Mouse (Mus musculus) thymus, adult 2 months (tissue): ENCODE data around the gene Ppm1l. TPM values are rescaled to one million over a fixed set of nuclear protein-coding genes. Genes with fewer than 3 reads are reported as not detected.

Experiments used
- DNase-seq: peaks from one replicate; pipeline ENCODE4 v3.0.0; 2021
- H3K27ac ChIP-seq: fragments of 200-500 bp; 2 replicates; pipeline ENCODE4 v1.5.1; 2012; ENCODE audit warnings: low read length, control low read depth; ENCODE audit not compliant: control insufficient read depth, insufficient read depth
- H3K27me3 ChIP-seq: fragments of 200-500 bp; 2 replicates; pipeline ENCODE4 v1.6.1; 2012; ENCODE audit warnings: mild to moderate bottlenecking, low read length, moderate library complexity, mixed read lengths; ENCODE audit not compliant: control insufficient read depth, insufficient read depth
- H3K36me3 ChIP-seq: fragments of 200-500 bp; 2 replicates; pipeline ENCODE4 v1.6.1; 2012; ENCODE audit warnings: mild to moderate bottlenecking, low read length, moderate library complexity; ENCODE audit not compliant: control insufficient read depth, insufficient read depth
- H3K4me1 ChIP-seq: fragments of 200-500 bp; replicated peaks from 2 replicates; pipeline ENCODE4 v1.6.1; 2012; ENCODE audit warnings: low read length; ENCODE audit not compliant: control insufficient read depth, insufficient read depth
- H3K4me3 ChIP-seq: fragments of 200-500 bp; 2 replicates; pipeline ENCODE4 v1.5.1; 2012; ENCODE audit warnings: mild to moderate bottlenecking, low read length, control low read depth, moderate library complexity; ENCODE audit not compliant: control insufficient read depth, insufficient read depth
- CTCF ChIP-seq: fragments of 200-500 bp; IDR thresholded peaks from 2 replicates; pipeline ENCODE4 v1.5.1; 2012; ENCODE audit warnings: mild to moderate bottlenecking, control low read depth, low read length, moderate library complexity, borderline replicate concordance; ENCODE audit not compliant: control insufficient read depth, poor library complexity, insufficient read depth; ENCODE audit errors: extremely low read depth
- POLR2A ChIP-seq: fragments of 200-500 bp; IDR thresholded peaks from 2 replicates; pipeline ENCODE4 v1.6.1; 2012; ENCODE audit warnings: mild to moderate bottlenecking, low read length, control low read depth, moderate library complexity; ENCODE audit not compliant: control insufficient read depth, poor library complexity, insufficient read depth; ENCODE audit errors: extremely low read depth
- WGBS: fragments of 180-500 bp; shearing (Covaris S2); methylation state at CpG from one replicate; pipeline ENCODE4 v1.1.7; 2018; 5-methylcytosine and 5-hydroxymethylcytosine counted together
- polyA plus RNA-seq: library from polyadenylated mRNA; depleted of rRNA; stranded (reverse); fragments of >200 nt; gene quantifications from 2 replicates; pipeline ENCODE4 v1.2.3, GENCODE M21; 2012

The Ppm1l gene
- polyA plus RNA-seq, 1 experiment, result 2.6 TPM

DNA sequence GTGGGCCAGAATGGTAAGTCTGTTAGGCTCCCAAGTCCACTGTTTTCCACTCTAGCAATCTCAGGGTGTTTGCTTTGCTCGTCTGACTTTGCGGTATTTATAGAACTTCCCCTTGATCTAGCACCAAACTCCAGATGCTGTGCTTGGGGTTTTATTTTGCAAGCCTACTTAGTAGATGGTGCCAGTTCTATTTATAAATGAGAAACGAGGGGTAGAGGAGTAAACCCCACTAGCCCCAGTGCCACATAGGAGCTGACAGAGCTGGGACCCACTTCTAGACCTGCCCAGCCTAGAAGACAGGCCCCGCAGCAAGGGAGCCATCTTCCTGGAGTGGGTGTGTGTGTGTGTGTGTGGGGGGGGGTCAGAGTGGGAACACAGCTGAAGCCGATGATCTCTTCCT lies 130.3 kb downstream of the Ppm1l start:
- H3K27ac ChIP-seq, result no peak overlapping the region
- DNase-seq, result no peak
- no peaks in the 10 kb centered on the region for H3K27me3 ChIP-seq
- no peak overlapping the region for H3K4me3 ChIP-seq
- H3K4me1 ChIP-seq, result 0 out of 2 replicates have a peak, but pooled peaks cover 2% of the 10 kb centered on the region
- TF ChIP-seq CTCF (no peak), POLR2A (no peak)
- 28% methylated on average over 5 of the region's 5 CpGs for WGBS
- H3K36me3 ChIP-seq, result no peaks in the 10 kb centered on the region

DNA sequence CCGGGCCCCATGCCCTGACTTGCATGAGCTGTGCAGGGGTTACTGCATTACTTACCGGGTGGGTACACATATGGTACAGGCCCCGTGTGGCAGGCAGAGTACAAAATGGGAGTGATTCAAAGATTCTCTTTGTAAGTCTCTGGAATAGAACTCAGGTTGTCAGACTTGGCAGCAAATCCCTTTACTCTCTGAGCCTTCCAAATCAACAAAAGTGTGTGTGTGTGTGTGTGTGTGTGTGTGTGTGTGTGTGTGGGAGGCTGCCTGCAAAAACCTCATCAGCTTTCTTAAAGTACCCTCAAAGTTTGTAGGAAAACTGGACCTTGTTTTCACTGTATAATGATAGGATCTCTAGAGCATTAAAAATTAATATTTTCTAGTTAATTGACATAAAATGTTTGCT lies 132.4 kb downstream of the Ppm1l start:
- Histone ChIP-seq H3K27ac (no peak overlapping the region), H3K36me3 (no peaks in the 10 kb centered on the region), H3K4me3 (no peak overlapping the region), H3K27me3 (no peaks in the 10 kb centered on the region), H3K4me1 (0 out of 2 replicates have a peak, but pooled peaks cover 2% of the 10 kb centered on the region)
- 91% methylated on average over 3 of the region's 3 CpGs for WGBS
- no peak for DNase-seq
- TF ChIP-seq CTCF (no peak), POLR2A (no peak)

DNA sequence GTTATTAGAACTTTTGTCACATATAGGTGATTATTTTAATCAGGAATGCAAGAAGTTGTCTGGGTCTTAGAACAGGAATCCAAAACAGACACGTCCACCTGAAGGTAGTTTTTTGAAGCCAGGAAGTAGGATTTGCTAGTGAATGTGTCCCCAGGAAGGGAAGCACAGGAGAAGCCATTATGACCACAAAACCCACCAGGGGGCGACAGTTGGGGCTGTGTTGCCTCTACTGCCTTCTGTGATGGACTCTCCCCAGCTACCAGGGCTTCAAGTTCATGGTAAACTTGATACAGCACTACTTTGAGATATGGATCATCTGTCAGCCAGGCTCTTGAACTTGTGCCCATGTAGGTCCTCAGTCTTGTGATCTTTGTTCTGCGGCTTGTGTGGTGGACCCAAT lies 137.7 kb downstream of the Ppm1l start:
- Histone ChIP-seq H3K4me1 (no peaks in the 10 kb centered on the region), H3K36me3 (no peaks in the 10 kb centered on the region), H3K27ac (no peak overlapping the region), H3K4me3 (no peak overlapping the region), H3K27me3 (no peaks in the 10 kb centered on the region)
- WGBS, result 50% methylated on average over 3 of the region's 3 CpGs
- peak; percentile 21 for DNase-seq
- TF ChIP-seq CTCF, result no peak
- TF ChIP-seq POLR2A, result no peak

DNA sequence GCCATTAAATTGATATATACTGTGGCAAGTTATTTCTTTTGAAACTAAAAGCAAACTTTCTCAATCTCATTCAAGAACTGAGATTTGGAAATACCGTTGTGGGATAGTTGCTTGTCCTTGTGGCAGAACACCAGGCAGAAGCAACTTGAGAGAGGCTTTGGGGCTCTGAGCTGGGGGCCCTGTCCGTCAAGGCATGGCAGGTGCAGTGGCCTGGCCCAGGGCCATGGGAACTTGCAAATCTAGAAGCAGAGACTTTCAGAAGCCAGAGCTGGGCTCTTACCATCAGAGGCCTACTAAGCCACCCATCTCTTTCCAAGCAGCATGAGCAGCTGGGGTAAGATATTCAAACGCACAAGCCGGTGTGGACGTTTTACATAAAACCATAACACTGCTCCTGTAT lies 139.4 kb downstream of the Ppm1l start:
- Histone ChIP-seq H3K27ac (no peak overlapping the region), H3K4me1 (no peaks in the 10 kb centered on the region), H3K27me3 (no peaks in the 10 kb centered on the region), H3K36me3 (no peaks in the 10 kb centered on the region), H3K4me3 (no peak overlapping the region)
- WGBS, result 79% methylated on average over 5 of the region's 5 CpGs
- DNase-seq, result no peak
- TF ChIP-seq CTCF (no peak), POLR2A (no peak)

DNA sequence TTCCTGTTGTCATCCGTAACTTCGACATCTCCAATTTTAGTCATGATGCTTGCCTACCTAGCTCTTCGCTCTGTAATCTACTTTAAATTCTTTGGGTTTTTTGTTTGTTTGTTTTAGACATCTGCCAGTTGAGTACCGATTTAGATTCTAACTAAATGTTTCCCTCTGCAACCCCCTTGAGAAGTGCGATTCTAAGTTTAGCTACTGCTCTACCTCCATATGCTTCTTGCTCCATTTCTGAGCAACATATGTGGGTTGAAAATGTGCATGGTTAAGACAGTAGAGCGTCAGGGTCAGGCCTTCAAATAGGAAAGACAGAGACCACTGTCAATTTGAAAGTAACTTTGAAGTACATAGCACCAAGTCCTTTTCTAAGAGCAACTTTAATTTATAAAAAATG lies 142.1 kb downstream of the Ppm1l start:
- H3K36me3 ChIP-seq, result no peaks in the 10 kb centered on the region
- H3K4me3 ChIP-seq, result no peak overlapping the region
- WGBS, result 94% methylated on average over 6 of the region's 6 CpGs
- TF ChIP-seq POLR2A (no peak), CTCF (no peak)
- no peak for DNase-seq
- H3K27me3 ChIP-seq, result no peaks in the 10 kb centered on the region
- H3K4me1 ChIP-seq, result no peaks in the 10 kb centered on the region
- no peak overlapping the region for H3K27ac ChIP-seq

DNA sequence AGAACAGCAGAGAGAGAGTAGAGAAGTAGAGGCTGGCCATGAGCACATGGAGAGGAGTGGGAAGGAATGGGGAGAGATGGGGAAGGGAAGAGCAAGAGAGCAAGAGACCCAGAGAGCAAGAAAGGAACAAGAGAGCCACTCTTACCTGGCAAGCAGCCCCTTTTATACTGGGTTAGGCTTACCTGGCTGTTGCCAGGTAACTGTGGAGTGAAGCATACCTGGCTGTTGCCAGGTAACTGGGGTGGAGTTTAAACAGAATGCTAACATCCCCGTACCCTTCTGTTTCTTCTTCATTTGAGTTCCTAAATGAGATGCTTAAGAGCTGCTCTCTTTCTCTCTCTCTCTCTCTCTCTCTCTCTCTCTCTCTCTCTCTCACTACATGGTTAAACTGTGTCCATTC lies 145.3 kb downstream of the Ppm1l start:
- 86% methylated on average over 1 of the region's 1 CpGs for WGBS
- TF ChIP-seq POLR2A (no peak), CTCF (no peak)
- no peak for DNase-seq
- H3K36me3 ChIP-seq, result no peaks in the 10 kb centered on the region
- H3K27me3 ChIP-seq, result no peaks in the 10 kb centered on the region
- no peak overlapping the region for H3K27ac ChIP-seq
- H3K4me3 ChIP-seq, result no peak overlapping the region
- no peaks in the 10 kb centered on the region for H3K4me1 ChIP-seq

DNA sequence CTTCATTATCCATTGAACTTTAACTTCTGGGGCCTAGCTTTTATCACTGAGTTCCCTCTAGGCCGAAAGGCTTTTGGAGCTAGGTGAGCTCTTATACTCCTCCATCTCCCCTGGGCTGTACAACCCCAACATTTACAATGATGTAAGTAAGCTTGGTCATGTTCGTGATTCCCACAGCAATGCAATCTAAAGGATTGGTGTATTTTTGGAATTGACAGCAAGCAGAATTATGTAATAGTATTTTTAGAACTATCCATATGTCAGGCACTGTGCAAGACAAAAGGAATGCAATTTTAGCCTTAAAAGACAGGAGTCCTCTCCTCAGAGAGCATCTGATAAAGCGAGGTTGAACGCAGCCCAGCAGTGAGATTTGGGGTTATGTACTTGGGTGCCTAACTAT lies 149.1 kb downstream of the Ppm1l start:
- WGBS, result 97% methylated on average over 4 of the region's 4 CpGs
- Histone ChIP-seq H3K27me3 (no peaks in the 10 kb centered on the region), H3K27ac (no peak overlapping the region), H3K4me3 (no peak overlapping the region), H3K36me3 (no peaks in the 10 kb centered on the region), H3K4me1 (peaks cover 3% of the 10 kb centered on the region)
- no peak for TF ChIP-seq CTCF
- no peak for TF ChIP-seq POLR2A
- DNase-seq, result no peak
